Mouse (Mus musculus) neural tube, embryonic 13.5 days (tissue): Measurements from ENCODE around the gene Apbb2. TPM values are rescaled to one million over a fixed set of nuclear protein-coding genes. Genes with fewer than 3 reads are reported as not detected.

Source experiments
- polyA plus RNA-seq: library from polyadenylated mRNA; unstranded; fragments of >200 nt; fragmentation: Nextera tagmentation; extraction: Ambion mirVana; gene quantifications from 2 replicates; pipeline ENCODE4 v1.2.1, GENCODE M21; 2015

Gene Apbb2
- polyA plus RNA-seq, 1 experiment from 2014 or later: 108 TPM

Other genes with a start within 250 kb of the Apbb2 start
- 1,095 and 1,278 TPM in 2 replicates for gene Uchl1, start 57.3 kb upstream of the Apbb2 start, polyA plus RNA-seq
- gene Limch1, start 127.0 kb upstream of the Apbb2 start, polyA plus RNA-seq: 52.8 and 62.9 TPM in 2 replicates